Mouse (Mus musculus) gastrocnemius, adult 18-20 months (tissue): ENCODE data around the gene Klk1b16. TPM values are rescaled to one million over a fixed set of nuclear protein-coding genes. Genes with fewer than 3 reads are reported as not detected.
"Not testable (repeated sequence)": the region's sequence is repeated elsewhere in the genome, so short reads cannot be mapped to it uniquely, and the experiment has no call there.

Source experiments
- DNase-seq: peaks from one replicate; pipeline ENCODE4 v3.0.0; 2021; ENCODE audit warnings: low spot score
- long read RNA-seq, 2 experiments: library from polyadenylated mRNA; stranded (forward); transcript quantifications; one replicate each; pipeline ENCODE4 v2.0.0; 2021
- total RNA-seq, 2 experiments: library from RNA; stranded (reverse); gene quantifications; 2 replicates each; pipeline ENCODE4 v1.2.3; 2021

The Klk1b16 gene
- total RNA-seq = not detected
- long read RNA-seq, experiment 1 = 0 reads
- long read RNA-seq, experiment 2 = 0 reads

GRCm38 (mm10) chr7:44136467-44136866 lies at the start of gene Klk1b16:
TSS of gene Klk1b16 (plus strand) at chr7:44136767.
- DNase-seq = no peak

GRCm38 (mm10) chr7:44096111-44096510 lies 40.5 kb upstream of the Klk1b16 start:
- no peak for DNase-seq

DNA sequence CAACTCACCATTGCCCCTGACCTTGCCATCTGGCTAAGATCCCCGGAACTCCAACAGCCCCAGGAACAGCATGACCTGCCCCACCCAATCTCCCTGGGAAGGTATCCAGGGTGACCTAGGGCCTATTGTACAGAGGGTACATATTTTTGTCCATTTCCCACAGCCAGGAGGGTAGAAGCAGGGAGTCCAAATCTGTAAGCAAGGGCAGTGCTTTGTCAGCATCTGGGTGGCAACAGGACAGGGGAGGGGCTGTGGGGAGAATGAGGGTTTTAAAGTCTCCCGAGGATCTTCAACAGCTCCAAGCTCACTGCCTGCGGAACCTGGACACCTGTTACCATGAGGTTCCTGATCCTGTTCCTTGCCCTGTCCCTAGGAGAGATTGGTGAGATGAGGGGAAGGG lies 34.5 kb upstream of the Klk1b16 start, which contains the start of gene Klk1b21:
TSS of gene Klk1b21 (plus strand) at position 301 of the 400 bp plus-strand sequence.
- not testable (repeated sequence) for DNase-seq

GRCm38 (mm10) chr7:44112373-44112772 lies 24.2 kb upstream of the Klk1b16 start, which contains the start of gene Klk1b22:
TSS of gene Klk1b22 (plus strand) at chr7:44112673.
- DNase-seq = no peak

DNA sequence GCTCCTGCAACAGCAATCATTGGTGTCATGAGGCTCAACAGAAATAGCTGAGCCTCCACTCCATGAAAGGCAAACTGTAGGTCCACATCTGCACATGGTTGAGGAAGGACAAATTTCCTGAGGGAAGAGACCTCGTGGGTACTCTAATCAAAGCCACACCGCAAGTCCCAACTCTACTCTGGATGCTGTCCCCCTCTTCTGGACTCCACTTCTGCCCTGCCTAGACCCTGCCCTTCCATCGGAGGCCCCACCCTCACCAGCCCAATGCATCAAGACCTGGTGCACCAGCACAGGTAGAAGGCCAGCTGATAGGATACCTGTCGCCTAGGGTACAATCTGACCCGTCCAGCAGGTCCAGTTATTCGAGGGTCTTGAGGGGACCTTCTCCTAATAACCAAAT lies 13.1 kb upstream of the Klk1b16 start:
- DNase-seq = no peak

- no peak for DNase-seq
Measured at GRCm38 (mm10) chr7:44179299-44180045, 42.9 kb downstream of the Klk1b16 start.

GRCm38 (mm10) chr7:44186516-44186915 lies 49.9 kb downstream of the Klk1b16 start:
- not testable (repeated sequence) for DNase-seq

- peak; percentile 27 for DNase-seq
Measured at GRCm38 (mm10) chr7:44187936-44188335, 51.4 kb downstream of the Klk1b16 start, which contains the start of gene Klk1b24. TSS of gene Klk1b24 (plus strand) at chr7:44188236.

Other genes starting within 250 kb of the Klk1b16 start
- not detected for gene Klk15, start 203.0 kb upstream of the Klk1b16 start, total RNA-seq
- gene Klk1b8, start 186.1 kb upstream of the Klk1b16 start, total RNA-seq = not detected
- not detected for gene Klk1b1, start 170.0 kb upstream of the Klk1b16 start, total RNA-seq
- gene Klk1b9, start 160.7 kb upstream of the Klk1b16 start, total RNA-seq = not detected
- gene Klk1b11, start 140.9 kb upstream of the Klk1b16 start, total RNA-seq = not detected
- gene Klk1b26, start 124.6 kb upstream of the Klk1b16 start, total RNA-seq = 1 to 10 TPM in 1 of 2 experiments, under 1 TPM in 1; 0.21 to 1.1 TPM
- gene Klk1b27, start 84.5 kb upstream of the Klk1b16 start, total RNA-seq = not detected
- not detected for gene Klk1b21, start 34.4 kb upstream of the Klk1b16 start, total RNA-seq
- gene Klk1b22, start 24.1 kb upstream of the Klk1b16 start, total RNA-seq = not detected
- gene Klk1b24, start 51.5 kb downstream of the Klk1b16 start, total RNA-seq = not detected
- not detected for gene Klk1b3, start 61.4 kb downstream of the Klk1b16 start, total RNA-seq
- not detected for gene Klk1b4, start 70.7 kb downstream of the Klk1b16 start, total RNA-seq
- not detected for gene Klk1b5, start 79.2 kb downstream of the Klk1b16 start, total RNA-seq
- under 1 TPM in 1 of 2 experiments, not detected in 1; 0.71 TPM for gene Klk1, start 88.6 kb downstream of the Klk1b16 start, total RNA-seq
- not detected for gene Gm36864, start 99.4 kb downstream of the Klk1b16 start, total RNA-seq
- gene 1700028J19Rik, start 109.9 kb downstream of the Klk1b16 start, total RNA-seq = not detected
- 1 to 10 TPM; 4.9 to 5.9 TPM for gene 2410002F23Rik, start 110.0 kb downstream of the Klk1b16 start, total RNA-seq
- not detected for gene Acp4, start 120.6 kb downstream of the Klk1b16 start, total RNA-seq
- gene Gm15517, start 124.7 kb downstream of the Klk1b16 start, total RNA-seq = not detected
- 1 to 10 TPM in 1 of 2 experiments, under 1 TPM in 1; 0.84 to 1.3 TPM for gene Clec11a, start 170.1 kb downstream of the Klk1b16 start, total RNA-seq
- gene Shank1, start 173.5 kb downstream of the Klk1b16 start, total RNA-seq = under 1 TPM; 0.25 to 0.36 TPM
- gene Syt3, start 247.3 kb downstream of the Klk1b16 start, total RNA-seq = 1 to 10 TPM; 3.4 to 4.8 TPM
- under 1 TPM in 1 of 2 experiments, not detected in 1; 0.25 TPM for gene 1700008O03Rik, start 249.1 kb downstream of the Klk1b16 start, total RNA-seq